Mouse (Mus musculus) spleen, adult 12 weeks (tissue): Measurements from ENCODE around the gene Dlg2.

Experiments used
- DNase-seq: peaks from one replicate; pipeline ENCODE4 v3.0.0; 2022; ENCODE audit warnings: low spot score

The Dlg2 gene

GRCm38 (mm10) chr7:91582203-91582602 is 1105.7 kb downstream of the Dlg2 start:
- no peak for DNase-seq

DNA sequence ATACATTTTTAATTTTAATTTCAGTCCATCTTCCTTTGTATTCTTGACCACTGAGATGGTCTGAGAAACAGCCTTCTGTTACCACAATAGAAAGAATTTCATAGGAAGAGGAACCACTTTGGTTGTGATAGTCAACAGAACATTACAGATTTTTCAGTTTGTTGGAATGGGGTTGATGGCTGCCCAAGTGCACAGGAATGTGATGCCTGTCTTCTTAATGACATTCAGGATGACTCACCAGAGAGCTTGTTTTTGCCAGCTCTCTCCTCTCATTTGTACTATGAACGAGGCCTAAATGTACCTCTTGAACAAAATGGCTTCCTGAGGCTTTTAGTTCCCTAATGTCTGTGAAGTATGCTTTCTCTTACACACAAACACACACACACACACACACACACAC is 1107.1 kb downstream of the Dlg2 start:
- DNase-seq, result no peak

DNA sequence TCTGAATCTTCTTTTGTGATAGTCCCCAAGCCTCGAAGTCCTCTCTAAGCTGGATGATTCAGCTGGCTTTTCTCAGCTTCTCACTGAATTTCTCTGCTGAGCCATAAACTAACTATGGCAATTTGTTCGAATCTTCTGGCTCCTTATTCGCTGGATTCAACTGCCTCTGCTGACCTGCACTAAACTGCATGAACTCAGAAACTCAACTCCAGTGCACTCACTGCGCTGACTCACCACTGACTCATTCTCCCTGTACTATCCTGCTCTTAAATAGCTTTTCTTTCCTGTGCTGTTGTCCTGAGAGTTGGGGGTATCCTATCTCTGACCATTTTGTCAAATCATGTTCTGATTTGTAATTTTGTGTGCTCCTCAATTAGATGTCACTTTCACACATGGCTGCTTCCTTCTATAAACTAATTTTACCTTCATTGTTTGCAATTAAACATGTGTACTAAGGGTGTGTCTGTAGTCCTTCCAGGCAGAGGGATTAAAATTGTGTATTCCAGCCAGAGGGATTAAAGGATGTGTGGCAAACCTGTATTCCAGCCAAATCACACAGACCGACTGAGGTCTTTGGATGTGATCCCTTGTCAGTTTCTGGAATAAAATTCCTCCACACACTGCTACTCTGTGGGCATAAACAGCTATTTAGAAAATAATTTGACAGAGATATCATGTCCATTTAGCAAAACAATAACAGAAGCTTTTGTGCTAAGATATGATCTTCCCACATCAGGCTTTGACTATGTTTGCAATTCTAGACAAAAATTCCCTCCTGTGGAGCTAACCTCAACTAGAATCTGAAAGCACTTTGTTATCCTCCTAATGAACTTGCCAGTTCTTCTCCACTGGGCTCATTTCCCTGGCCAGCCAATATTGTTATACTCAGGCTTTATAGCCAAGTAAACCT is 1115.0 kb downstream of the Dlg2 start:
- DNase-seq, result no peak

GRCm38 (mm10) chr7:91598549-91598948 is 1122.1 kb downstream of the Dlg2 start:
- no peak for DNase-seq

- DNase-seq, result no peak
Measured at GRCm38 (mm10) chr7:91601307-91601706, 1124.8 kb downstream of the Dlg2 start.

GRCm38 (mm10) chr7:91603561-91603960 is 1127.1 kb downstream of the Dlg2 start:
- no peak for DNase-seq

DNA sequence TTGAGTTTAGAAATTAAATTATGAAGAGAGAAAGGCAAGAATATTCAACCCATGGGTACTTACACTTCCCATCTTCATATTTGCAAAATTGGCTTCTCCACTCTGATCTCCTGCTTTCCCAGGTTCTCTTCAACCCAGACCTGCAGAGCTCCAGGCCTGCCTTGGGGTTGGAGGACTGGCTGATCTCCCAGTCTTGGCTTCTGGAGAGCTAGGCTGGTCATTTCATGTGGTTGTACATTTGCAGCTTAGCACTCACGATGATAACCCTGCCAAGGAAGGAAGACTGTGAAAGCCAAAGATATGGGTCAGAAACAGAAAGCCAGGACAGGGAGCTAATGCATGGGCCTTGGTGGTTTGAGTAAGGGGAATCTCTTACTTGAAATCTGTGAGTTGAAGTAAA is 1176.6 kb downstream of the Dlg2 start:
- DNase-seq, result no peak

DNA sequence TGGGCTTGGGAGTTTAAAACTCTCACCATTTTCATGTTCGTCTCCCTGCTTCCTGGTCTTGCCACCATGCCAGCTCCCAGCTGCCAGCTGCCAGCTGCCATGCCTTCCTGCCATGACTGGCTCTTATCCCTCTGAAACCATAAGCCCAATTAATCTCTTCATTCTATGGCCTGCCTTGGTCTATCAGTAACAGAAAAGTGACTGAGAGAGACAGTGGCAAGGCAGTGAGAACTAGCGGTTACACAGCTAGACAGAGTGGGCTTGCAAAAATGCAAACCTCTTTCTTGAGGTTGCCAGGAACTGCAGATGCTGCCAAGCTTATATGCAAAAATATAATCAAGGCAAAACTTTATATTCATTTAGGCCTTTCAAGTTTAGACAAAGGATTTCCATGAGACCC is 1183.0 kb downstream of the Dlg2 start:
- no peak for DNase-seq

DNA sequence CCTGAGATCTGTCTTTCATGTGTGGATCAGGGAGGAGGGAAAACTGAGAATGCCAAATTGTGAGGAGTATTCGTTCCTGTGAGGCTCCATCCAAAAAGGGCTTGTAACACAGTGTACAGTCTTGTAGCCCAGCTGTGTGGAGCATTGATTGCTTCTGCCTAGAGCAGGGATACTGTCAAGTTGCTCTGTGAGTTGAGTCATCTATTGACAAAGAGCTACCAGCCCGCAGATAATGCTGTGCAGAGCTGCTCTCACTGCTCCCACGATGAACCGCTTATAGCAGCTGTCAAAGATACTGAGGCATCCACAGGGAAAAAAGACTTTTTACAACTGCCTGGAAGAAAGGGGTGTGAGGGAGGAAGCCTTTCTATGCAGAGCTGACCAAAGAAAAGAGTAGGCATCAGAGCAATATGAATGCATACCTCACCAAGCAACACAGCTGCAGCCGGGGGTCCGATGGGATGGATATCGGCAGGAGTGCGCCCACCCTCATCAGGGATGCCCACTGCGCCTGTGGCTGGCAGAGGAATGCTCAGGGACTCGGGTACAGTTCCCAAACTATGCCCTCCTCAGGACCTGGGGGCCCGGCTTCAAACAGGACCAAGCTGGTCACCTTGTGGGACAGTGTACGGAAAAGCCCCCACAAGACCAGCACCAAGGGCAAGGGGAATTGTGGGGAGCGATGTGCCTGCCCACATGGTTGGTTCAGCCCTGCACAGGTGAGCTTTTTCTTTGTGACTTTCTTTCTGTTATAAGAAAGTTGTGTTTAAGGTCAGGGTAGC is 1196.0 kb downstream of the Dlg2 start:
- no peak for DNase-seq

DNA sequence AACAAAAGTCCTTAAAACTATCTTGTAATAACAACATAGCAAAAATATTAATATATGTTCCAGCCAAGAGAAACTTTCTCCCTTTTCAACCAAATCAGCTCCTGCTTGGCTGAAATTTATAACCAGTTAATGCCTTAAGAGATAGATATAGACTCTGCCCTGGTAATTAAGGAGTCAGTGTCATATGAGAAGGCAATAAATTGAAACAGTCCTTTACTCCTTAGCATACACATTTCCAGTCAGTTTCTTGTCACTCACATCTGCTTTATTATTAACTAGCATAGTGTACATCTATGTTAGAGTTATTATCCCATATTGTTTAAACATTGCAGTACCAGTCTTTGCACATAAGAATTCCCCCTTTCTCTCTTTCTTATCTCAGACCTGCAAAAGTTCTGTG is 1197.9 kb downstream of the Dlg2 start:
- no peak for DNase-seq

DNA sequence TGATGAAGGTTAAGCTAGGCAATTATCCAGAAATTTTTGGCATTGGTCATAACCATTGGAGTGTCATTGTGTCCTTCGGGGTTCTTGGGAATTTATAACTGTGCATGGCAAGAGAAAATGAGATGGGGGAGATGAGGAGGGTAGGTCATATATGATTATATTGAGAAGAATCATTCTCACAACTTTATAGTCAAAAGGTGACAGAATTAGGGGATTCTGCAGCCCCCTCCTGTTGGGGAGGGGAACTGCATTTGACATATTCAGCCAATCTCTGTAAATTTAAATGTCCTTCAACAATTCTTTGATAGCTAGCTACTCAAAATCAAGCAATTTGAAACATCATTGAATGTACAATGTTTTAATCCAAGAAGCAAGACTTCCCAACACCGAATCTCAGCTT is 1201.5 kb downstream of the Dlg2 start:
- no peak for DNase-seq

- DNase-seq, result no peak
Measured at GRCm38 (mm10) chr7:91687930-91688329, 1211.5 kb downstream of the Dlg2 start.

GRCm38 (mm10) chr7:91689829-91690228 is 1213.4 kb downstream of the Dlg2 start:
- no peak for DNase-seq

DNA sequence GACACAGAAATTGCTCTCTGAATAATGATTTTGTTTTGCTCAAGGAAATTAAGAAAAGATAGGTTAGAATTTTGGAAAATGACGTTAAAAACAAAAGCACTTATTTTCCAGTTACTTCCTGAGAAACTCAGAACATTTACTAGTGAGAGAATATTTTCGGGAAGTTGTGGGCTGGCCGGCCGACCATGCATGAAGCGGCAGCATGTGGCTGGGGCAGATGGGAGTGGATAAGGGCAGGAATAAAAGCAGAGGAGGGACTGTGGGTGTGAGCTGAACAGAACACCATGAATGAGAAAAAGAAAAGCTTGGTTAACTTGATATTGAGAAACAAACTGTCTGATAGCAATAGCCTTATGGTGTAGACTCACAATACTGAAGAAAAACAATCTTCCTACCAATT is 1233.4 kb downstream of the Dlg2 start:
- DNase-seq, result no peak

DNA sequence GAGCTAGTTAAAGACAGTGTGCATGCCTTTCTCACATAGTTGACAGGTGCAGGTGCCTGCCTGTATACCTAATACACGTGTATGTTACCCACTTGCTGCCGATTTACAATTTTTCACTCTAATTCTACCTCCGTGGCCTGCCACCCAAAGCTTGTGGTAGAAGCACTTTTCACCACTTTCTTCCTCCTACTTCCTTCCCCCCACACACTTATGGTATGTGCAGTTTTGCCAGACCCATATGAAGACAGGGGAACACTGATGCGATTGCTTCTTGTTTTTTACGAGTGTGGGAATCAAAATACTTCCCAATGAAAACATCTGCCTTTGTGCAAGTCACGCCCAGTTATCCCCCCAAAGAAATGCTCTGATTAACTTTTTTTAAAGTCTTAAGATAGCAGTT is 1234.7 kb downstream of the Dlg2 start:
- DNase-seq, result no peak

GRCm38 (mm10) chr7:91715776-91716175 is 1239.3 kb downstream of the Dlg2 start:
- DNase-seq, result no peak

DNA sequence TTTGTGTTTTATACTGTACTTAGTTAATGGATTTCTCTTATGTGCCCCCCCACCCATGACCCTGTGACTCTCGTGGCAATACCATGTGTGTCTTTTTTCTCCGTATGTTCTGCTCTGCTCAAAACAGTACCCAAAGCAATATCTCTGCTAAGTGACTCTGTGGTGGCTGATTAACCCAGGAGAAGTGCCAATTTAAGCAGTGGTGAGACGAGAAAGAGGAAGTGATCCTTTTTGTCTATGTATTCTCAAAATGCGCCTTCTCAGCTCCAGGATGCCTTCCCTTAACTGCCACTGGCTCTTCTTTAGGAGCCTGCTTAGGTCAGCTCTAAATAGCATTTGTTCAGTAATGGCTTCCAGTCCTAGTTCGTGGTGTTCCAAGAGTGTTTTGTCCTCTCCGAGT is 1240.2 kb downstream of the Dlg2 start:
- no peak for DNase-seq

DNA sequence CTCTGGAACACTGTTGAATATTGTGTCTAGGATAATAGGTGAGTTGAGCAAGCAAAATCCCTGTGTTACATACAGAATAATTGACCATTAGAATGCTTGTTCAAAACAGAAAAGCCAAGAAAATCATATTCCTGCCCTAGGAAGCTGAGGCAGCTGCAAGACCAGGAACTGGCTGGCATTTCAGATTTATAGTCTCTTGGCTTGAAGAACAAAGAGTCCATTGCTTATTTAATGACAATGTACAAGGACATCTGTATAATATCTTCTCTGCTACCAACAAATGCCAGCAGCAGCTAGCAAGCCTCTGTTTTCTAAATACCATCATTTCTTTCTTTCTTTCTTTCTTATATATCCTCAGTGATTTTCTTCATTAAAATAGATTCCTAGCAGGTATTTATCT is 1243.8 kb downstream of the Dlg2 start:
- no peak for DNase-seq

DNA sequence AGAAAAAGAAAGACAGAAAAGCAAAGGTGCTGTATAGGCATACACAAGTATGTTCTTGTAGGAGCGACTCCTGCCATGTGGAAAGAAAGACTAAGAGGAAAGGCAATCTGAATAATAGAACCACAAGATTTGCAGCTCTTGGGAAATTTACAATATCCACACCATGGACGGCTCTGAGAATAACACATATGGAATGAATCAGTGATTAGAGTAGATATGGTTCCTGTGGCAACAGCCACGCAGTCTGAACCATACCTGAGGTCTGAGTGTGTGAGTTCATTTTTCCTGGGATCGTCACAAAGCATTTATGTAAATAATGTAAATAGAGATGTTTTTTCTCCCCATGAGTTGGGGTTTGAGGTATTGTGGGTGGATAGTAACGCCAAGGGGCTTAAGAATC is 1247.9 kb downstream of the Dlg2 start:
- DNase-seq, result no peak

DNA sequence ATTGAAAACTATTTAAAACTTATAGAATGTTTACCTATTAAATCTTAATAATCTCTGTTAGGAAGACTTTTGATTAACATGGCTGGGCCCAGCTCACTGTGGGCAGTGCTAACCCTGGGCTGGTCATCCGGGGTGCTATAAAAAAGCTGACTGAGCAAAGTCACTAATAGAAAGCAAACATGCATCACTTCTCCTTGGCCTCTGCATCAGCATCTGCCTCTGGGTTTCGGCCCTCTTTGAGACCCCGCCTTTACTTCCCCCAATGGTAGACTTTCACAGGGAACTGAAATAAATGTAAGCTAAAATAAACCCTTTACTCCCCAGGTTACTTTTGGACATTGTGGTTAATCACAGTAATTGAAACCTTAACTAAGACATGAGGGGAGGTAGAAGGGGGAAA is 1264.3 kb downstream of the Dlg2 start:
- no peak for DNase-seq

DNA sequence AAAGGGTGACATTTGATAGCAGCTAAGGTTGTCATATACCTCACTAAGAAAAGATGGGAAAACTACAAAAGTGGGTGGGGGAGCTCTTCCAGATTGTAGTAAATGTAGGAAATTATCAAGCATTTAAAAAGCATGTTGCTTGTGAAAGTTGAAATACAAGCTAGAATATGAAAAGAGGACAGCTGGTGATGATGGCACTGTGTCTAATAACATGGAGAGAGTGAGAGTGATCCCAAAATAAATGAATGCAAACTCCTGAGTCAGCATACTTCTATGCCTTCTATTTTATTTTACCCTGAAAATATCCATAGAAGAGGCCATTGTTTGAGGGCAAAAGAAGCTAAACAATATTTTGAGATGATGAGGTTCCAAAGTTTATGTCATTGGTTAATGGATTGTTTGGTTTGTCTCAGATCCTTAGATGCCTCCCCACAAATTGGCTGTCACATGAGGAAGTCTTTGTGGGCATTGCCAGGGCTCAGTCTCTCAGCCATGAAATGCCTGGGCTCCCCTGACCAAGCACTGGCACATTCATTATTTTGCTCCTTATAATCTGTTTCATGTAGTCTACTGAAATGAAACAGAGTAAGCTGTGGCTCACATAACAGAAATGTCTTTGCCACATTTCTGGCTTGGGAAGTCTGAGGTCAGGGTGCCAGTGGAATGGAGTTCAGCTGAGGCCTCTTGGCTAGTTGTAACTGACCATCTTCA is 1276.8 kb downstream of the Dlg2 start:
- DNase-seq, result no peak

DNA sequence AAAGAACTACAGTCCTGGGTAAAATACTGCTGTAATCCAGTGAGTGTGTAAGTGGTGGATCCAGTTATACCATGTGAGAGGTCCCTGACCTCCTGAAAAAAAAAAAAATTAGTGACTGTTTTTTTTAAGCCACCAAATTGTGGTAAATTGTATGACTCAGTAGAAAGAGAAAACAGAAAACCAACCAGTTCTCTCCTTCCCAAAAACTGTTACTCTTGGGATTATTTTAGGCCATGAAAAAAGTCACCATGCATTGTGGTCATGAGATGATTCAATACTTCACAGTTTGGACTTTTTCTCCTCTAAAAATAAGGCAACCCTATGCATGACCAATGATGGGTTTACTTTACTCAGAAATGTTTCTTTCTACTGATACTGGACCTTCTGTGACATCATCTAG is 1291.2 kb downstream of the Dlg2 start:
- DNase-seq, result no peak

- no peak for DNase-seq
Measured at GRCm38 (mm10) chr7:91778673-91779072, 1302.2 kb downstream of the Dlg2 start.
